Mouse (Mus musculus) intestine, embryonic 15.5 days (tissue): ENCODE data around the gene Rpl26. TPM values are rescaled to one million over a fixed set of nuclear protein-coding genes. Genes with fewer than 3 reads are reported as not detected.
A peak's percentile ranks its signal among the peaks of the same experiment; 100 is the strongest.

Experiments used
- ATAC-seq: fragments of 200-750 bp; cut with Nextera tagmentation; 2 replicates; pipeline ENCODE4 v1.8.0; 2017; ENCODE audit warnings: moderate TSS enrichment, moderate library complexity
- H3K27ac ChIP-seq: fragments of 300-500 bp; sonication (generic); 2 replicates; pipeline ENCODE4 v1.5.1; 2015; ENCODE audit warnings: mild to moderate bottlenecking, inconsistent platforms
- H3K27me3 ChIP-seq: fragments of 300-500 bp; sonication (generic); replicated peaks from 2 replicates; pipeline ENCODE4 v1.6.1; 2015; ENCODE audit warnings: inconsistent platforms
- H3K36me3 ChIP-seq: fragments of 300-500 bp; sonication (generic); 2 replicates; pipeline ENCODE4 v1.6.1; 2015; ENCODE audit warnings: inconsistent platforms
- H3K4me1 ChIP-seq: fragments of 300-500 bp; sonication (generic); replicated peaks from 2 replicates; pipeline ENCODE4 v1.6.1; 2015; ENCODE audit warnings: inconsistent platforms
- H3K4me2 ChIP-seq: fragments of 300-500 bp; sonication (generic); replicated peaks from 2 replicates; pipeline ENCODE4 v1.6.1; 2015; ENCODE audit warnings: mild to moderate bottlenecking, inconsistent platforms
- H3K4me3 ChIP-seq: fragments of 300-500 bp; sonication (generic); replicated peaks from 2 replicates; pipeline ENCODE4 v1.5.1; 2015; ENCODE audit warnings: inconsistent platforms
- H3K9ac ChIP-seq: fragments of 300-500 bp; sonication (generic); 2 replicates; pipeline ENCODE4 v1.6.1; 2015; ENCODE audit warnings: inconsistent platforms
- H3K9me3 ChIP-seq: fragments of 300-500 bp; sonication (generic); 2 replicates; pipeline ENCODE4 v1.6.1; 2016; ENCODE audit warnings: inconsistent platforms
- WGBS: fragments of 180-500 bp; shearing (Covaris S2); methylation state at CpG from one replicate; pipeline ENCODE4 v1.1.7; 2015; 5-methylcytosine and 5-hydroxymethylcytosine counted together
- polyA plus RNA-seq: library from polyadenylated mRNA; unstranded; fragments of >200 nt; fragmentation: Nextera tagmentation; extraction: Ambion mirVana; gene quantifications from 2 replicates; pipeline ENCODE4 v1.2.1, GENCODE M21; 2015

Gene Rpl26
- polyA plus RNA-seq, 1 experiment from 2014 or later: 1,017 TPM

- ATAC-seq: peak; percentile 59
- 26% methylated on average over 9 of the region's 9 CpGs for WGBS
These were observed 36.7 kb upstream of the Rpl26 start for GRCm38 (mm10) chr11:68864544-68865189.

DNA sequence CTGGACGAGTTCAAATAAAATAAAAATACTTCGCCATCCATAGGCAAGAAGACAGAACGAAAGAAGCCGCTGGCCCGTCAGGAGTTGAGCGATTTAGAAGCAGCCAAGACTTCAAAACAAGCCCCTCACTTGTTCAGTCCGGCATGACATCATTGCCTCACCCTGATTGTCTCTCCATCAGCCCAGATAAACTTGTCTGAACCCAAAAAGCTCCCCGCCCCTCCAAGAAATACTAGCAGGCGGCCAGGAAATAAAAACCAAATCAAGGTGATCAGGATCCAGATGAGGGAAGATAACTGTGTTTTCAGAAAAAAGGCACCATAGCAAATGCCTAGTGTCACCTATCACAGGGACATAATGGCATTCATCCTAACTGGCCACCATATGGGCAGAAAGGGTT is 30.1 kb upstream of the Rpl26 start:
- 83% methylated on average over 9 of the region's 9 CpGs for WGBS
- H3K4me2 ChIP-seq: no peak overlapping the region
- H3K27me3 ChIP-seq: no peaks in the 10 kb centered on the region
- no peak overlapping the region for H3K4me3 ChIP-seq
- H3K9ac ChIP-seq: no peak overlapping the region
- 0 out of 2 replicates have a peak overlapping the region, but pooled peaks have one; percentile 17 for H3K27ac ChIP-seq
- no peaks in the 10 kb centered on the region for H3K9me3 ChIP-seq
- 0 out of 2 replicates have a peak, but pooled peaks cover 2% of the 10 kb centered on the region for H3K4me1 ChIP-seq
- no peak for ATAC-seq
- H3K36me3 ChIP-seq: no peaks in the 10 kb centered on the region

More at GRCm38 (mm10) chr11:68864544-68865189, 36.7 kb upstream of the Rpl26 start:
- H3K4me2 ChIP-seq: no peak overlapping the region
- H3K4me3 ChIP-seq: no peak overlapping the region
- no peaks in the 10 kb centered on the region for H3K9me3 ChIP-seq
- H3K36me3 ChIP-seq: no peaks in the 10 kb centered on the region
- H3K4me1 ChIP-seq: 0 out of 2 replicates have a peak, but pooled peaks cover 4% of the 10 kb centered on the region
- H3K9ac ChIP-seq: no peak overlapping the region
- H3K27me3 ChIP-seq: no peaks in the 10 kb centered on the region
- no peak overlapping the region for H3K27ac ChIP-seq

DNA sequence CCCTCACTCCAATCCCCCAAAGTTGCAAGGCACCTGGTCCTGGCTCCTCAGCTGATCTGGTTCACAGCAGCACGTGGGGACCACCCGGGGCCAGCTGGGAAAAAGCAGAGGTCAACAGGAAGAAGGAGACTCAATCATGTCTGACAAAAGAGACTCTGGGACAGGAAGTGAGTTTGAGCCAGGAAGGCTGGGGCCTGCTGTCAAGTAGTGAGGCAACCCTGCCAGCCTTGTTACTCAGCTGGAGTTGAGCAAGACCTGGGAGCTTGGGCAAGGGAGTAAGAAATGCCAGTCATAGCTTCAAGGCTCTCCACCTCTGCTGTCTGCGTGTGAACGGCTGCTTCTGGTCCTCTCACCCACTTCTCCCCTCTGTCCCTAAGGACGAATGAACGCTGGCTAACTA is 29.6 kb upstream of the Rpl26 start, which contains the start of gene Ndel1:
Gene Ndel1, minus strand, starts transcription at position 111 of the 400 bp plus-strand sequence.
- Histone ChIP-seq H3K4me3 (no peak within 1 kb of the TSS), H3K4me2 (no peak within 1 kb of the TSS), H3K4me1 (0 out of 2 replicates have a peak, but pooled peaks cover 2% of the 10 kb centered on the region), H3K27me3 (no peaks in the 10 kb centered on the region), H3K9me3 (no peaks in the 10 kb centered on the region), H3K9ac (no peak within 1 kb of the TSS), H3K27ac (0 out of 2 replicates have a peak within 1 kb of the TSS, but pooled peaks have one; percentile 17), H3K36me3 (no peaks in the 10 kb centered on the region)
- no peak for ATAC-seq
- 48% methylated on average over 6 of the region's 6 CpGs for WGBS

DNA sequence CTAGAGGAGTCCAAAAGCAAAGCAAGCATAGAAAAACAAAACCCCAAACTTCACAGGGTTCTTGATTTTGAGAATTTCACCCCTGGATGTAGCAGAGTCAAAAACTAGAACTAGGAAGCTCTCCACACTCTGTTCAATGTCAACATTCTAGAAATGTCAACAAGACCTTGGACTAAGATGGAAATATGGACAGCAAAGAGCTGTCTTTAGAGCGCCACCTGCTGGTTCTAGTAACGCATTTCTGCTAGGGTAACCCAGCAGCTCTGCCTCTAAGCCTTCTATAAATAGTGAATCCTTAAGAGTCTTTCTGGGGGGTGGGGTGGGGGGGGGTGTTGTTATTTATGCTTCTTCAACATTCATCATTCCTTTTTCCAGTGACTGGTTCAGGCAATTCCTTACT is 26.5 kb upstream of the Rpl26 start:
- Histone ChIP-seq H3K36me3 (no peaks in the 10 kb centered on the region), H3K4me3 (no peak overlapping the region), H3K4me1 (0 out of 2 replicates have a peak, but pooled peaks cover 2% of the 10 kb centered on the region), H3K9me3 (no peaks in the 10 kb centered on the region), H3K9ac (no peak overlapping the region), H3K4me2 (no peak overlapping the region), H3K27me3 (no peaks in the 10 kb centered on the region), H3K27ac (no peak overlapping the region)
- ATAC-seq: peak; percentile 65; the same call in 1 of the 2 replicates
- WGBS: 0% methylated on average over 2 of the region's 2 CpGs

DNA sequence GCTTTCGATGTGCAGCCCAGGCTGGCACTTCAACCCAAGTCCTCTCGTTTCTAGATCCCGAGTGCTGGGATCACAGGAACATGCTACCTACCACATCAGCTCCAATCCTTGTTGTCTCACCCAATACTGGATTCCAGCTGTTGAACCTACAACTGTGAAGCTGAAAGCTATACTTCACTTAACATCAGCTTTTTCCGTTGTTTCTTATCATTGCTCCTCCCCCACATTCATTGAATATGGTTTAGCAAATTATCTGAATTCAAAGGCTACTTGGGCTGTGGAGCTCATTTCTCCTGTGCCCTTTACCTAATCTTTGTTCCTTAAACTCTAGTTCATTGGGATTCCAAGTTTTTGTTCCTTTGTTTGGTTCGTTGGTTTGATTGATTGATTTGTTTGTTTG is 22.6 kb upstream of the Rpl26 start:
- Histone ChIP-seq H3K36me3 (no peaks in the 10 kb centered on the region), H3K9ac (no peak overlapping the region), H3K27me3 (no peaks in the 10 kb centered on the region), H3K27ac (no peak overlapping the region), H3K4me2 (no peak overlapping the region), H3K9me3 (no peaks in the 10 kb centered on the region), H3K4me1 (peaks cover 2% of the 10 kb centered on the region; the same call in 1 of the 2 replicates), H3K4me3 (no peak overlapping the region)
- no peak for ATAC-seq
- 81% methylated on average over 5 of the region's 5 CpGs for WGBS

DNA sequence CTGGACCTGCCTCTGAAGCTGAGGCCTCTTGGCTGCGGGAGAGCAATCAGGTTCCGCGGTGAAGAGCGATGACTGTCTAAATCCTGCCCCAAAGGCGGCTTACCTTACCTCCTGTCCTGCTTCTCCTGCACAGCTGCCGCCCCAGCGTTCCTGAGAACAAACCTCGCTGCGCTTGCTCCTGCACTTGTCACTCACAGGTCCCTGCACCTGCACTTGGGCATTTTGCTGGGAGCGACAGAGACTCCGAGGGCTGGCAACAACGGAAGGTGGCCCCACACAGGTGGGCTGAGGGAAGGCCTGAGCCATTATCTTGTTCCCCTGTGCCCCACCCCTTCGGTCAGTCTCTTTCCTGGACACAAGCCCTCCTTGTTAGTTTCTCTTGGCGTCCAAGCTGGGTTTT is 19.3 kb upstream of the Rpl26 start:
- H3K4me1 ChIP-seq: no peaks in the 10 kb centered on the region; the same call in 1 of the 2 replicates
- no peak overlapping the region for H3K4me3 ChIP-seq
- H3K9ac ChIP-seq: no peak overlapping the region
- no peaks in the 10 kb centered on the region for H3K9me3 ChIP-seq
- peak overlapping the region; percentile 51; the same call in 1 of the 2 replicates for H3K27ac ChIP-seq
- ATAC-seq: peak; percentile 48; the same call in 1 of the 2 replicates
- H3K4me2 ChIP-seq: peak overlapping the region; percentile 44
- no peaks in the 10 kb centered on the region for H3K27me3 ChIP-seq
- WGBS: 22% methylated on average over 14 of the region's 14 CpGs
- no peaks in the 10 kb centered on the region for H3K36me3 ChIP-seq

- Histone ChIP-seq H3K9me3 (no peaks in the 10 kb centered on the region), H3K36me3 (no peaks in the 10 kb centered on the region), H3K27me3 (no peaks in the 10 kb centered on the region), H3K27ac (no peak overlapping the region), H3K9ac (no peak overlapping the region), H3K4me3 (no peak overlapping the region), H3K4me1 (no peaks in the 10 kb centered on the region; the same call in 1 of the 2 replicates), H3K4me2 (no peak overlapping the region)
- 89% methylated on average over 2 of the region's 2 CpGs for WGBS
- ATAC-seq: no peak
These were observed 17.5 kb upstream of the Rpl26 start for GRCm38 (mm10) chr11:68883843-68884242.

DNA sequence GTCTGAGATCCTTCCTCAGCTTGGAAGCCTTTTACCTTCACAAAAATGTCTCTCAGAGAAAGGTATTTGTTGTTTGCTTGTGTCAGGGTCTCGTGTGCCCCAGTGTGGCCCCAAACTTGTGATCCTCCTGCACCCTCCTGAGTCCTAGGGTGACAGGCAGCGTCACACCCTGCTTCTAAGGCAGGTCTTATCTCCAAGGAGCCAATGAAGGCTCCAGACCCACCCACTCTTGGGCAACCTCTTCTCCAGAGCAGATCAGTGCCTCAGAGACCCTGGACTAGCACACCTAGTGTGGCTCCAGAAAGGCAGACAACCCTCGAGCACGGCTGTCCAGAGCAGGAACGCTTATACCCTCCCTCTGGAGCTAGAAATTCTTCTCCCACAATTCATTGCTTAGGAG is 17.0 kb upstream of the Rpl26 start:
- Histone ChIP-seq H3K9me3 (no peaks in the 10 kb centered on the region), H3K9ac (no peak overlapping the region), H3K27ac (no peak overlapping the region), H3K36me3 (no peaks in the 10 kb centered on the region), H3K4me1 (no peaks in the 10 kb centered on the region; the same call in 1 of the 2 replicates), H3K4me2 (no peak overlapping the region), H3K27me3 (no peaks in the 10 kb centered on the region), H3K4me3 (no peak overlapping the region)
- WGBS: 59% methylated on average over 5 of the region's 5 CpGs
- ATAC-seq: peak; percentile 76

DNA sequence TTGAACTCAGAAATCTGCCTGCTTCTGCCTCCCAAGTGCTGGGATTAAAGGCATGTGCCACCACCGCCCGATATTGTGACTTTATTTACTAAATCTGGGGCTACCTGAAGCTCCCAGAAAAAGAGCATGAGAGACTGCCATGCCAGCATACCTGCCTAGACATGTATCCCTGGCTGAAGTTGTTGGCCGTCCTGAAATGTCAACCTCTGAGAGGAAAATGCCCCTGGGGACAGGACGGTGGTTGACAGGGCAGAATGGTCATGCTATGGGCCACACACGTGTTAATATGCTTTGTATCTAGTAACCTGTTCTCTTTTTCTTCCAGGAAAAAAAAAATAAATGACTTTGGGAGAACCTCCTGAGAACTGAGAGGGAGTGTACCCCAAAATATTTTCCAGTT is 15.3 kb upstream of the Rpl26 start:
- no peaks in the 10 kb centered on the region for H3K27me3 ChIP-seq
- ATAC-seq: no peak
- H3K36me3 ChIP-seq: no peaks in the 10 kb centered on the region
- no peaks in the 10 kb centered on the region for H3K9me3 ChIP-seq
- 84% methylated on average over 5 of the region's 5 CpGs for WGBS
- no peak overlapping the region for H3K4me2 ChIP-seq
- H3K4me3 ChIP-seq: no peak overlapping the region
- no peak overlapping the region for H3K9ac ChIP-seq
- no peaks in the 10 kb centered on the region; the same call in 1 of the 2 replicates for H3K4me1 ChIP-seq
- H3K27ac ChIP-seq: no peak overlapping the region

DNA sequence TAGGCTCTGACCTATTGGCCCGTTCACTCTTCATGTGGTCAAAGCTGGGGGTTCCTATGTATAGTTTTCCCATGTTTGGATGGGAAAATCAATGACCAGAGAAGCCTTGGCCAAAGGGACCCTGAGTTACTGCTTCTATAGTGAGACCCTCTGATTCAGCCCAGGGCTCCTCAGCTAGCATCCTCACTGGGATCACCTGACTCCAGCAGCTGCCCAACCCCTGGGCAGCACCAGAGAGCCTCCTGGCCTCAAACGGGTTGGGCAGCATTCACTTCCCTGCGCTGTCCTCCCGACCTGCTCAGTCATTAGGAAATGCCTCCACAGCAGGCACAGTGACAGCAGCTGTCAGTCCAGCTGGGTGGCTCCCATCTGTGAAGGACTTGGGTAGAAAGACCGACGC is 13.1 kb upstream of the Rpl26 start, which contains the start of gene Rnf222:
Gene Rnf222, plus strand, starts transcription at position 301 of the 400 bp plus-strand sequence.
- no peak within 1 kb of the TSS for H3K4me3 ChIP-seq

DNA sequence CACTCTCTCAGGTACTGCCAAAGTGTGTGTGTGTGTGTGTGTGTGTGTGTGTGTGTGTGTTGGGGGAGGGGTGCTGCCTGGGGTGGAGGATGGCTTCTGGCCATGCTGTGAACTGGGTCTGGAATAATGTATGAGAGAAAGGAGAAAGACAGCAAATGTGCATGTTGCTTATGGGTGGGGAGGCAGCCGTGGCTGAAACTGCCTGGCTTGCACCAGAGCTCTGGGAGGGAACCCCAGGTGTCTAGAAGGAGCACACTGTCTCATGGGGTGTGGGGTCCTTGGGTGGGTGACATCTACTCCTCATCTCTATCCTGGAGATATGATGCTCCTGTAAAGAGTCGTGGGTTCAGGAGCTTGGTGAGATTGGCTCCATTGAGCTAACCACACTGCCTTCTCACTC is 12.7 kb upstream of the Rpl26 start:
- Histone ChIP-seq H3K27me3 (no peaks in the 10 kb centered on the region), H3K4me1 (no peaks in the 10 kb centered on the region), H3K4me3 (no peak overlapping the region), H3K9me3 (no peaks in the 10 kb centered on the region), H3K36me3 (no peaks in the 10 kb centered on the region), H3K4me2 (no peak overlapping the region), H3K27ac (no peak overlapping the region), H3K9ac (no peak overlapping the region)
- no peak for ATAC-seq
- 71% methylated on average over 2 of the region's 2 CpGs for WGBS

More for the DNA sequence above, 13.1 kb upstream of the Rpl26 start, which contains the start of gene Rnf222:
- Histone ChIP-seq H3K9me3 (no peaks in the 10 kb centered on the region), H3K27me3 (no peaks in the 10 kb centered on the region), H3K27ac (no peak within 1 kb of the TSS), H3K9ac (no peak within 1 kb of the TSS), H3K36me3 (no peaks in the 10 kb centered on the region), H3K4me1 (no peaks in the 10 kb centered on the region), H3K4me2 (no peak within 1 kb of the TSS)
- no peak; the same call in 1 of the 2 replicates for ATAC-seq
- 31% methylated on average over 6 of the region's 6 CpGs for WGBS

DNA sequence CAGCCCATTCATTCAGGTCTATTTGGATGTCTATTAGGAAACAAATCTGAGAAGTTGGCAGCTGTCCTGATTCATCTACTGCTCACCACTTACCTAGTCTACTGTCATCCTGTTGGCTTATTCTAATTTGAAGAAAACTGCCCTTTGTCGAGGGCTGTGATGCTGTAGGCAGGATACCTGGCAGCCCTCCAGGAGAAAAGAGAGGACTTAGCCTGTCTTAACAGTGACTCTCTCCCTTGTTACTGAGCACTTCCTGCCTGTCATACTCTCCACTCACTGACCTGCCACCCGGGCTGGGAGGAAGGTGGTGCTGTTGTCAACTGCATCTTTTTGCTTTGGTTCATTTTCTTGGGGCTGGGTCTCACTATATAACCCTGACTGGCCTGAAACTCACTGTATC is 10.8 kb upstream of the Rpl26 start:
- Histone ChIP-seq H3K4me3 (no peak overlapping the region), H3K36me3 (no peaks in the 10 kb centered on the region), H3K9me3 (no peaks in the 10 kb centered on the region), H3K4me1 (no peaks in the 10 kb centered on the region), H3K27me3 (no peaks in the 10 kb centered on the region), H3K9ac (no peak overlapping the region), H3K4me2 (no peak overlapping the region), H3K27ac (no peak overlapping the region)
- WGBS: 40% methylated on average over 2 of the region's 2 CpGs
- ATAC-seq: no peak

DNA sequence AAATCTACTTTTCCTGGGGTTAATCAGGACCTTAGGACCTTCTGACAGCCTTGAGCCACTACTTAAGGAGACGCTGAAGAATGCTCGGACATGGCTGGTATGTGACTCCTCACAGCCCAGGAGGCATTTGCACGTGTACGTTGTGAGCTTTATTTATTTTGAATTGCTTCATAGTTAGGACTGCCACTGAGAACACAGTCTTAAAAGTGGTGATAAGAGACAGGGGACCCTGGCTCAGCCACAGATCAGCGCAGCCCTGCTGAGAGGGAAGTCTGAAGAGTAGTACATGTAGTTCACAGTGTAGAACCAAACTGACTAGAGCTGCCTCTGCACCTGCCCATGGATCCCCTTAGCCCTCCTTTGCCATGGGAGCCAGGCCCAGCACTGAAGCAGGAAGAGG is 9.6 kb upstream of the Rpl26 start:
- H3K4me3 ChIP-seq: no peak overlapping the region
- no peaks in the 10 kb centered on the region for H3K36me3 ChIP-seq
- WGBS: 69% methylated on average over 5 of the region's 5 CpGs
- H3K27me3 ChIP-seq: no peaks in the 10 kb centered on the region
- no peak overlapping the region for H3K27ac ChIP-seq
- no peak overlapping the region for H3K9ac ChIP-seq
- ATAC-seq: no peak
- H3K4me1 ChIP-seq: no peaks in the 10 kb centered on the region
- H3K9me3 ChIP-seq: no peaks in the 10 kb centered on the region
- no peak overlapping the region for H3K4me2 ChIP-seq
